Mouse (Mus musculus): ENCODE results near the gene Irs2. TPM values are rescaled to one million over a fixed set of nuclear protein-coding genes. Genes with fewer than 3 reads are reported as not detected.

Gene Irs2
- polyA plus RNA-seq, 1 experiment from 2014 or later = 6.8 TPM

DNA sequence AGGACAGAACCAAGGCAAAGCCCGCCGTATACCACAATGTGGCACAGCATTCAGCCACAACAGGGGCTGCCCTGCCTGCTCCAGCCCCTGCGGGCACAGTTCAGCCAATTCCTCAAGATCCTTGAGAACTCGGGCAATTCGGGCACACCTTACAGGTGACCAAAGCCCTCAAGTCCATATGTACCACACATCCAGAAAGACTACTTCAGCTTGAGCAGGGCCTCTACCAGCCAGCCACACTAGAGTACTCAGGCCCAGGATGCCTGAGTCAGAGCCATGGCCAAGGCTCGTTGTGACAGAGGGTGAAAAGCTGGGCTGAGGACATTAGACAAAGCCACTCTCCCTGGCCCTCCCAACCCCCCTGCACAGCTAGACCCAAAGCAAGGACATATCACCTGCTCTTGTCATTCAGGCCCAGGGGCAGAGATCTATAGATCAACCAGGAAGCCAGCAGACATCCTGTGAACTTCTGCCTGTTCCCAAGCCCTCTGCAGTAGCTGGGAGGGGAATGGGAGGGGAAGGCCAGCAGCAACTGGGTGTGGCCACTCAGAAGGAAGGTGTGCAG, 13.8 kb downstream of the Irs2 start:
- Histone ChIP-seq H3K27ac (no peak overlapping the region), H3K9me3 (no peaks in the 10 kb centered on the region), H3K4me2 (no peak overlapping the region), H3K27me3 (replicated peaks) (no peaks in the 10 kb centered on the region), H3K36me3 (replicated peaks) (no peaks in the 10 kb centered on the region), H3K4me1 (peaks cover 48% of the 10 kb centered on the region), H3K4me3 (no peak overlapping the region), H3K9ac (no peak overlapping the region)
- ATAC-seq (replicated peaks) = no peak
- 92% methylated on average over 6 of the region's 6 CpGs for WGBS

DNA sequence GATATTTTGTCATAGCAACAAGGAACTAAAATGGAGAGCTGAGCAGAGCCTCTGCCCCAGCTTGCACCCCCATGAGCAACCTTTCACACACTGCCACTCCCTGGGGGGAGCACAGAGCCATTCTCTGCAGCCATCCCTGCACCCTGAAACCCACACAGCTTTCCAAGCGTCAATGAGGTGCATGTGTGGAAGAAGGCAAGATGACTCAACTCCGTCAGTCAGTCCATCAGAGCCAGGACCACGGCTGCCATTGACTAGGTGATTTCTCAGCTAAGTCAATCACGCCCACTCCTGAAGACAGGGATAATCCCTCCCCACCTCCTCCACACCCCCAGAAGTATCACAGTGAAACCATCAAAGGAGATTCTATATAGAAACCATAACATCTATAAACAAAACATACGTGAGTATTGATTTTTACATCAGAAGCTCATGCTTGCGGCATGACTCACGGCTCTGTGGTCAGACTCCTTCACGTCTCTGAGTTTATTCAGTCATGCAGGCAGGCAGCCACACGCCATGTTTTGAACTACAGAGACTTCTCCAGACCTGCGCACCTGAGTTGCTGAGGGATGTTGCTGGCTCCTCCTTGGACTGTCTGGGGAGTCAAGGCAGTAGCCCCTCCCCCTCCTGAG, 14.6 kb downstream of the Irs2 start:
- WGBS = 94% methylated on average over 10 of the region's 10 CpGs
- peaks cover 51% of the 10 kb centered on the region for H3K4me1 ChIP-seq
- H3K9me3 ChIP-seq = no peaks in the 10 kb centered on the region
- no peaks in the 10 kb centered on the region for H3K27me3 ChIP-seq (replicated peaks)
- no peaks in the 10 kb centered on the region for H3K36me3 ChIP-seq (replicated peaks)
- H3K27ac ChIP-seq = no peak overlapping the region
- no peak overlapping the region for H3K4me3 ChIP-seq
- no peak overlapping the region for H3K4me2 ChIP-seq
- no peak for ATAC-seq (replicated peaks)
- no peak overlapping the region for H3K9ac ChIP-seq

- Histone ChIP-seq H3K4me2 (no peak overlapping the region), H3K27ac (0 out of 2 replicates have a peak overlapping the region, but pooled peaks have one; percentile 34), H3K9me3 (no peaks in the 10 kb centered on the region), H3K36me3 (replicated peaks) (no peaks in the 10 kb centered on the region), H3K9ac (no peak overlapping the region), H3K27me3 (replicated peaks) (no peaks in the 10 kb centered on the region), H3K4me1 (peaks cover 47% of the 10 kb centered on the region), H3K4me3 (no peak overlapping the region)
- WGBS = 46% methylated on average over 8 of the region's 8 CpGs
- 0 out of 2 replicates have a peak, but pooled peaks have one; percentile 34 for ATAC-seq (replicated peaks)
Observed at GRCm38 (mm10) chr8:10992081-10992480, 16.2 kb downstream of the Irs2 start.

- no peak overlapping the region for H3K4me3 ChIP-seq
- no peak overlapping the region for H3K9ac ChIP-seq
- peak; percentile 32; the same call in 1 of the 2 replicates for ATAC-seq (replicated peaks)
- H3K27ac ChIP-seq = peak overlapping the region; percentile 61; the same call in 1 of the 2 replicates
- H3K4me2 ChIP-seq = no peak overlapping the region
- peaks cover 3% of the 10 kb centered on the region for H3K36me3 ChIP-seq (replicated peaks)
- no peaks in the 10 kb centered on the region for H3K27me3 ChIP-seq (replicated peaks)
- WGBS = 47% methylated on average over 2 of the region's 2 CpGs
- no peaks in the 10 kb centered on the region for H3K9me3 ChIP-seq
- peaks cover 47% of the 10 kb centered on the region for H3K4me1 ChIP-seq
Observed at GRCm38 (mm10) chr8:10991323-10991722, 16.9 kb downstream of the Irs2 start.

DNA sequence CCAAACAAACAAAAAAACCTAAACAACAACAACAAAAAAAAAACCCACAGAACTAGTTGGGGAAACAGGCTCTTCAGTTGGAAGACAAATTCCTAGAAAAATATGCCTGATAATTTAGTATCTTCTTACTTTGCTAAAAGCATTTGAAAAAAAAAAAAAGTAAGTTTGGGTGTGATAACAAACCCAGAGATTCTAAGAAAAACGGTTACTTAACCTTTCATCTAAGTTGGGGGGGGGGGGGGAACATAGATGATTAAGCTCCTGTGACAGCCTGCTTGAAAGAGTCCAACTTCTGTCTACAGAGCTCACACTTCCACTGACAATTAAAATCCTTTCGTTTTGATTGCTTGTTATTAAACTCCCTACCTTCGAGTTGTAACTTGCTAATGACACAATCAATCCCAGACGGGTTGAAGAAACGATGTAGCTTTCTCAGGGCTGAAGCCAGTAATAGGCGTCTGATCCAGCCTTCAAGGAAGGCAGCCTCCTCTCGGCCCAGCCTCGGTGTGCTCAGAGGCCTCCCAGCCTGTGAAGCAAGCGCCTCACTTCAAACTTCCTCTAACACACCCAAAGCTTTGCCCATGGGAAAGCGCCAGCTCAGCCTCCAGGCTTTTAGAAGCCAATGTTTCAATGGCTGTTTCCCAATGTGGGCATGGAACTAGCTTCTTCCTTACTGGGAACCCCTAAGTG, 17.7 kb downstream of the Irs2 start:
- peak overlapping the region; percentile 61 for H3K27ac ChIP-seq
- no peak overlapping the region for H3K4me2 ChIP-seq
- H3K27me3 ChIP-seq (replicated peaks) = no peaks in the 10 kb centered on the region
- ATAC-seq (replicated peaks) = 0 out of 2 replicates have a peak, but pooled peaks have one; percentile 17
- peaks cover 7% of the 10 kb centered on the region for H3K36me3 ChIP-seq (replicated peaks)
- peaks cover 44% of the 10 kb centered on the region for H3K4me1 ChIP-seq
- no peak overlapping the region for H3K9ac ChIP-seq
- 12% methylated on average over 10 of the region's 10 CpGs for WGBS
- H3K4me3 ChIP-seq = no peak overlapping the region
- no peaks in the 10 kb centered on the region for H3K9me3 ChIP-seq

DNA sequence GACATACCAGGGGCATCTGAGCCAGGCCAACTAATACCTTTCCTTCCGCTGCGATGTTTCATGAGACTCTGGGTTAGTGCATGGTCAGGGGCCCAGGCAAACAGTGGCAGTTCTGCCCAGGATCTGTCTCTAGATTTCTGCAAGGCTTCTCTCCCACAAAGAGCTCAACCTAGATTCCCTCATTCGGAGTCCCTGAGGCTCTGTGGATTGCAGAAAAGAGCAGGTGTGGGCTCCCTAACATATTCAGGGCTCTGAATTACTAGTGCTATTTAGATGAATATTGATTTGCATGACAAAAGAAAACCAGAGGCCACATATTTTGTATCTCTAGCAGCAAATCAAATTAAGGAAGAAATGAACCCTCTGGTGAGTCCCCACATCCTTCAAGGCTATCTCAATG, 18.3 kb downstream of the Irs2 start:
- Histone ChIP-seq H3K27me3 (replicated peaks) (no peaks in the 10 kb centered on the region), H3K36me3 (replicated peaks) (peaks cover 7% of the 10 kb centered on the region), H3K4me3 (no peak overlapping the region), H3K4me1 (peaks cover 41% of the 10 kb centered on the region), H3K4me2 (no peak overlapping the region), H3K9ac (no peak overlapping the region), H3K9me3 (no peaks in the 10 kb centered on the region), H3K27ac (no peak overlapping the region)
- ATAC-seq (replicated peaks) = no peak
- WGBS = 38% methylated on average over 3 of the region's 3 CpGs

DNA sequence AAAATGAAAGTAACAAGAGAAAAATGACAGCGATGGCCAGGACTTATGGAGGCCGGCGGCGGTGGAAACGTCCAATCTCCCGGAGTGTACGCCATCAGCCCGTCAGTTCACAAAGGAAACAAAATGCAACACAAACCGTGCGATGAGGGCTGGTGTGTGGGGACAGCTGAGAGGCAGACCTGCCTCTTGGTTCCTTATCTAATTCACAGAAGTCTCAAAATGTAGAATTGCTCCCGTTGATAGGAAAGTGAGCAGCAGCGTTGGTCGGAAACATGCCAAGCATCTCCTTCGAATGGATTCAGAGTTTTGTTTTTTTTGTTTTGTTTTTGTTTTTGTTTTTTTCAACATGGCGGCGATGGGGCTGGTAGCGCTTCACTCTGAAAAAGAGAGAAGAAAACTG, 21.6 kb downstream of the Irs2 start:
- Histone ChIP-seq H3K27ac (no peak overlapping the region), H3K4me3 (no peak overlapping the region), H3K9me3 (no peaks in the 10 kb centered on the region), H3K4me1 (peaks cover 28% of the 10 kb centered on the region), H3K27me3 (replicated peaks) (no peaks in the 10 kb centered on the region), H3K4me2 (no peak overlapping the region), H3K9ac (no peak overlapping the region), H3K36me3 (replicated peaks) (peaks cover 7% of the 10 kb centered on the region)
- 95% methylated on average over 17 of the region's 17 CpGs for WGBS
- ATAC-seq (replicated peaks) = no peak

DNA sequence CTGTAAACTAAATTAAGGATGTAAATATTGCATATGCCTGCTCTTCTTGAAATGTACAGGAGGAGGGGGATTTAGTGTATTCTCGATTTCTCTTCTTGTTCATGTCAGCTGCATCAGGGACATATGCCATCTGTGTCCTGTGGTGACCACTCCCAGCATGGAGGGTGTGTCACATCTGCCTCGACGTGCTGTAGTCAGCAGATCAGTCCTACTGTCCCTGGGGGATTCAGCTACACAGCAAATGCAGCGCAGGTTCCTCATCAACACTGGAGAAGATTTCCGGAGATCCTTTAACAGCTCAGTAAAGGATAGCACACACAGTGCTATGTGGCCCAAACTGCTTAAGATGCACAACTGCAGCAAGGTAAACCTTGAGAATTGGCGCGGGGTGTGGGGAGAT, 23.2 kb downstream of the Irs2 start:
- Histone ChIP-seq H3K27me3 (replicated peaks) (no peaks in the 10 kb centered on the region), H3K9me3 (no peaks in the 10 kb centered on the region), H3K9ac (no peak overlapping the region), H3K27ac (no peak overlapping the region), H3K4me2 (no peak overlapping the region), H3K36me3 (replicated peaks) (peaks cover 7% of the 10 kb centered on the region), H3K4me3 (no peak overlapping the region), H3K4me1 (peaks cover 15% of the 10 kb centered on the region)
- 61% methylated on average over 7 of the region's 7 CpGs for WGBS
- no peak for ATAC-seq (replicated peaks)

- H3K9ac ChIP-seq = no peak overlapping the region
- peaks cover 3% of the 10 kb centered on the region; the same call in 1 of the 2 replicates for H3K27me3 ChIP-seq (replicated peaks)
- no peak for ATAC-seq (replicated peaks)
- peaks cover 26% of the 10 kb centered on the region for H3K4me1 ChIP-seq
- 91% methylated on average over 6 of the region's 6 CpGs for WGBS
- no peak overlapping the region for H3K4me3 ChIP-seq
- H3K36me3 ChIP-seq (replicated peaks) = no peaks in the 10 kb centered on the region
- H3K4me2 ChIP-seq = no peak overlapping the region
- no peaks in the 10 kb centered on the region for H3K9me3 ChIP-seq
- H3K27ac ChIP-seq = no peak overlapping the region
Observed at GRCm38 (mm10) chr8:10980876-10981275, 27.4 kb downstream of the Irs2 start.

DNA sequence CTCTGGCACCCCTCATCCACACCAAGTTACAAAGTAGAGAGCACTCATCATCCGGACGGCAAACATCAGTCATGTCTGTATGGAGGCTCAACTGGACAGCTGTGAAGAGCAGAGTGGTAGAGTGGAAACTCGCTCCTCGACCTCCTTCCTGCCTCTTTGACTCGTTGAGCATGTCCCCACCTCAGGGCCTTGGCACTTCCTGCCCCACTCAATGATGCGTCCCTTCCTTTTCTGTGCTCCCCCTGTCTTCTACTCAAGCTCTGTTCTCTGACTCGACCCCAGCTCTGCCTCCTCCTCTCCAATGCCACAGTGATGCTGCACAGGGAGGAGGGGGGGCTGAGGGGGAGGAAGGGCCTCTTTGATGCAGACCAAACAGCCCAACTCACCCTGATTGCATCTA, 28.3 kb downstream of the Irs2 start:
- Histone ChIP-seq H3K9ac (no peak overlapping the region), H3K4me2 (no peak overlapping the region), H3K36me3 (replicated peaks) (no peaks in the 10 kb centered on the region), H3K9me3 (no peaks in the 10 kb centered on the region), H3K4me3 (no peak overlapping the region), H3K27me3 (replicated peaks) (peaks cover 3% of the 10 kb centered on the region; the same call in 1 of the 2 replicates), H3K4me1 (peaks cover 26% of the 10 kb centered on the region), H3K27ac (no peak overlapping the region)
- no peak for ATAC-seq (replicated peaks)
- WGBS = 65% methylated on average over 7 of the region's 7 CpGs

DNA sequence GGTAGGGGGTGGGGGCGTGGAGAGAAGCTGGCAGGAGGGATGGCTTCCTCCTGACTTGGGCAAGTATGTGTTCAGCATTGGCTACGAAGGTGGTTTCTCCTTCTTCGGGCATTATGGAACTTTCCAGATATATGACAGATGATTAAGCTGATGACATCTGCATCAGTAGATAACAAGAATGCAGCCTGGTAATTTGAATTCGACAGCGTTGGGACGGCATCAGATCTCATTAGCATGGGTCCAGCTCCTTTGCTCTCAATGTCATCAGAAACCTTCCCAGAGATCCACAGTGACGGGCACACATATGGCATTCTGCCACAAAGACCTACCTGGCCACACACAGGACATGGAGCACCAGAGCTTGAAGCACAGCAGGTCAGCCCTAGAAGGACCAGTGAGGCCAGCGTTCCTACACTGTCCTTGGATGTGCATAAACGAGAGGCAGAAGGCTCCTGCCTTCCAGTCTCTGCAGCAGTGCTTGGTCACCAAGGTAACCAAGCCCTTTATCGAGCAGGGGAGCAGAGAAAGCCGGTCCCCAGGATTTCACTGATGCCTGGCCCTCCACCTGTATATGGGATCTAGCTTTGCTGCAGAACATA, 29.0 kb downstream of the Irs2 start:
- 39% methylated on average over 11 of the region's 11 CpGs for WGBS
- peak; percentile 46; the same call in 1 of the 2 replicates for ATAC-seq (replicated peaks)

DNA sequence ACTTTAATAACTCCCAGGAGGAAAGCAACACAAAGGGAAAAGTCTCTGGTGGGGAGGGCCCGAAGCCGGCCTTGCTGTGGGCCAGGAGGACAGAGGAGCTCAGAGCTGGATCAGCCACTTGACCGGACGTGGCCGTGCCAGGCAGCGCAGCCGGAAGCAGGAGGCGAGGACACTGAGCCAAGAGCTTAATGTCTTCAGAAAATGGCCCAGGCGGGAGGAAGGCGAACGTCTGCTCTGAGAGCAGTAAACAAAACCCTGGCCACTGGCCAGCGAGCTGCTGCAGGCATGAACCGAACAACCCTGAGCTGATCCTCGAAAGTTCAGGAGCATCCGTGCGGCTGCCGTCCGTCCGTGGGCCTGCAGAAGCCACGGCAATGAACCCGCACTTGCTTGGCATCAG, 29.9 kb downstream of the Irs2 start:
- Histone ChIP-seq H3K9me3 (no peaks in the 10 kb centered on the region), H3K4me2 (no peak overlapping the region), H3K4me3 (no peak overlapping the region), H3K4me1 (peaks cover 34% of the 10 kb centered on the region), H3K27ac (peak overlapping the region; percentile 12; the same call in 1 of the 2 replicates), H3K36me3 (replicated peaks) (no peaks in the 10 kb centered on the region), H3K9ac (no peak overlapping the region), H3K27me3 (replicated peaks) (peaks cover 3% of the 10 kb centered on the region; the same call in 1 of the 2 replicates)
- 43% methylated on average over 21 of the region's 21 CpGs for WGBS
- peak; percentile 50; the same call in 1 of the 2 replicates for ATAC-seq (replicated peaks)

More for the DNA sequence above, 29.0 kb downstream of the Irs2 start:
- Histone ChIP-seq H3K4me3 (no peak overlapping the region), H3K27me3 (replicated peaks) (peaks cover 3% of the 10 kb centered on the region; the same call in 1 of the 2 replicates), H3K36me3 (replicated peaks) (no peaks in the 10 kb centered on the region), H3K9ac (no peak overlapping the region), H3K27ac (no peak overlapping the region), H3K9me3 (no peaks in the 10 kb centered on the region), H3K4me2 (no peak overlapping the region), H3K4me1 (peaks cover 28% of the 10 kb centered on the region)

Measured in midbrain, embryonic 15.5 days (tissue).